Mouse (Mus musculus): ENCODE measurements at regions not wholly inside any gene's neighbourhood (a gene's known extent, or its start where the extent isn't known, plus 50 kb on each side); places are given as distances from the start of the nearest gene placed in this dataset.
A peak's percentile ranks its signal among the peaks of the same experiment; 100 is the strongest.

GRCm38 (mm10) chr3:137482546-137482945 is 138.9 kb upstream of the Ddit4l start:
- peak; percentile 3 for DNase-seq

GRCm38 (mm10) chr3:137482971-137483370 is 138.4 kb upstream of the Ddit4l start:
- peak; percentile 6 for DNase-seq

GRCm38 (mm10) chr3:137489592-137489991 is 131.8 kb upstream of the Ddit4l start:
- DNase-seq = no peak

GRCm38 (mm10) chr3:137491508-137492019 is 129.8 kb upstream of the Ddit4l start:
- DNase-seq = no peak

GRCm38 (mm10) chr3:137498343-137498742 is 123.1 kb upstream of the Ddit4l start:
- DNase-seq = peak; percentile 9

GRCm38 (mm10) chr3:137511283-137511682 is 110.1 kb upstream of the Ddit4l start:
- no peak for DNase-seq

GRCm38 (mm10) chr3:137512411-137512810 is 109.0 kb upstream of the Ddit4l start:
- DNase-seq = no peak

- DNase-seq = no peak
These were observed 108.4 kb upstream of the Ddit4l start for GRCm38 (mm10) chr3:137513026-137513425.

- no peak for DNase-seq
These were observed 107.2 kb upstream of the Ddit4l start for GRCm38 (mm10) chr3:137514238-137514637.

GRCm38 (mm10) chr3:137517433-137517832 is 104.0 kb upstream of the Ddit4l start:
- DNase-seq = no peak

GRCm38 (mm10) chr3:137520191-137520590 is 101.2 kb upstream of the Ddit4l start:
- no peak for DNase-seq

GRCm38 (mm10) chr3:137525606-137526575 is 95.5 kb upstream of the Ddit4l start:
- DNase-seq = peak; percentile 19

GRCm38 (mm10) chr3:137529592-137529960 is 91.8 kb upstream of the Ddit4l start:
- DNase-seq = no peak

GRCm38 (mm10) chr3:137529961-137530609 is 91.3 kb upstream of the Ddit4l start:
- no peak for DNase-seq

GRCm38 (mm10) chr3:137541666-137542065 is 79.7 kb upstream of the Ddit4l start:
- DNase-seq = no peak

- DNase-seq = no peak
These were observed 79.1 kb upstream of the Ddit4l start for GRCm38 (mm10) chr3:137542343-137542742.

- DNase-seq = peak; percentile 54
These were observed 74.0 kb upstream of the Ddit4l start for GRCm38 (mm10) chr3:137547414-137547877.

- peak; percentile 26 for DNase-seq
These were observed 73.5 kb upstream of the Ddit4l start for GRCm38 (mm10) chr3:137547938-137548337.

- no peak for DNase-seq
These were observed 70.7 kb upstream of the Ddit4l start for GRCm38 (mm10) chr3:137550708-137551107.

- DNase-seq = no peak
These were observed 68.7 kb upstream of the Ddit4l start for GRCm38 (mm10) chr3:137552472-137553336.

GRCm38 (mm10) chr3:137560851-137561449 is 60.5 kb upstream of the Ddit4l start:
- DNase-seq = no peak

- no peak for DNase-seq
These were observed 59.4 kb upstream of the Ddit4l start for GRCm38 (mm10) chr3:137561986-137562385.
